Mouse (Mus musculus) gastrocnemius, postnatal 14 days (tissue): ENCODE results near the gene Tfcp2l1. TPM values are rescaled to one million over a fixed set of nuclear protein-coding genes. Genes with fewer than 3 reads are reported as not detected.
A peak's percentile ranks its signal among the peaks of the same experiment; 100 is the strongest.
"Not testable (repeated sequence)": the region's sequence is repeated elsewhere in the genome, so short reads cannot be mapped to it uniquely, and the experiment has no call there.

Experiments used
- DNase-seq: peaks from one replicate; pipeline ENCODE4 v3.0.0; 2021; ENCODE audit warnings: mixed read lengths
- intact Hi-C: fragments of 180-260 bp; cut with DNase I; formaldehyde crosslinking; loops from one replicate; pipeline ENCODE4 v1.15.1; 2025; ENCODE audit warnings: low total_unique reads
- long read RNA-seq, 2 experiments: library from polyadenylated mRNA; stranded (forward); transcript quantifications; one replicate each; pipeline ENCODE4 v2.0.0; 2021
- total RNA-seq, 2 experiments: library from RNA; stranded (reverse); gene quantifications; 2 replicates each; pipeline ENCODE4 v1.2.3; 2021

Gene Tfcp2l1
- 1 to 10 TPM in 1 of 2 experiments, under 1 TPM in 1; 0.41 to 1.8 TPM for total RNA-seq
- long read RNA-seq, experiment 1, full-length matches to known transcripts = 1 of 1 reads
- long read RNA-seq, experiment 1, partial matches to known transcripts = 0 of 1 reads
- long read RNA-seq, experiment 1, other reads (novel, unspliced or antisense) = 0 of 1 reads
- long read RNA-seq, experiment 2 = 0 reads

- intact Hi-C loops = no loop called here
- DNase-seq = peak; percentile 77
Observed at GRCm38 (mm10) chr1:118627781-118628464, at the start of gene Tfcp2l1. Tfcp2l1 (plus strand) TSS chr1:118627945.

GRCm38 (mm10) chr1:118580174-118580702, 47.5 kb upstream of the Tfcp2l1 start:
- intact Hi-C loops = no loop called here
- DNase-seq = no peak

- DNase-seq = no peak
- intact Hi-C loops = no loop called here
Observed at GRCm38 (mm10) chr1:118581179-118581578, 46.6 kb upstream of the Tfcp2l1 start.

GRCm38 (mm10) chr1:118589721-118590120, 38.0 kb upstream of the Tfcp2l1 start:
- intact Hi-C loops = no loop called here
- no peak for DNase-seq

GRCm38 (mm10) chr1:118592933-118593332, 34.8 kb upstream of the Tfcp2l1 start:
- intact Hi-C loops = no loop called here
- no peak for DNase-seq

GRCm38 (mm10) chr1:118595395-118595794, 32.4 kb upstream of the Tfcp2l1 start:
- DNase-seq = no peak
- intact Hi-C loops = no loop called here

GRCm38 (mm10) chr1:118597475-118598213, 30.1 kb upstream of the Tfcp2l1 start:
- DNase-seq = no peak
- intact Hi-C loops = no loop called here

GRCm38 (mm10) chr1:118598339-118598738, 29.4 kb upstream of the Tfcp2l1 start:
- no peak for DNase-seq
- intact Hi-C loops = no loop called here

GRCm38 (mm10) chr1:118613631-118614183, 14.0 kb upstream of the Tfcp2l1 start:
- intact Hi-C loops = no loop called here
- DNase-seq = no peak

GRCm38 (mm10) chr1:118621055-118621454, 6.7 kb upstream of the Tfcp2l1 start:
- DNase-seq, intact Hi-C loops: not testable (repeated sequence)

- intact Hi-C loops = no loop called here
- no peak for DNase-seq
Observed at GRCm38 (mm10) chr1:118622857-118623256, 4.9 kb upstream of the Tfcp2l1 start.

- intact Hi-C loops = no loop called here
- no peak for DNase-seq
Observed at GRCm38 (mm10) chr1:118625461-118625860, 2.3 kb upstream of the Tfcp2l1 start.

GRCm38 (mm10) chr1:118625921-118626320, 1.8 kb upstream of the Tfcp2l1 start:
- DNase-seq = no peak
- intact Hi-C loops = no loop called here

- DNase-seq = no peak
- intact Hi-C loops = no loop called here
Observed at GRCm38 (mm10) chr1:118626452-118626851, 1.3 kb upstream of the Tfcp2l1 start.

GRCm38 (mm10) chr1:118633415-118633980, 5.8 kb downstream of the Tfcp2l1 start:
- intact Hi-C loops = no loop called here
- no peak for DNase-seq

- no peak for DNase-seq
- intact Hi-C loops = no loop called here
Observed at GRCm38 (mm10) chr1:118642296-118642999, 14.7 kb downstream of the Tfcp2l1 start.

- intact Hi-C loops = no loop called here
- DNase-seq = no peak
Observed at GRCm38 (mm10) chr1:118643138-118643979, 15.6 kb downstream of the Tfcp2l1 start.

GRCm38 (mm10) chr1:118645701-118646100, 18.0 kb downstream of the Tfcp2l1 start:
- no peak for DNase-seq
- intact Hi-C loops = no loop called here
